Mouse (Mus musculus) effector memory CD4-positive, alpha-beta T cell, adult 7 months (primary cell): ENCODE data around the gene Olfr483. TPM values are rescaled to one million over a fixed set of nuclear protein-coding genes. Genes with fewer than 3 reads are reported as not detected.

Experiments used
- polyA plus RNA-seq: library from polyadenylated mRNA; unstranded; fragments of 100-300 nt; shearing (Covaris generic); gene quantifications from one replicate; pipeline ENCODE4 v1.2.1, GENCODE M21; 2017

Gene Olfr483
- polyA plus RNA-seq, result not detected

DNA sequence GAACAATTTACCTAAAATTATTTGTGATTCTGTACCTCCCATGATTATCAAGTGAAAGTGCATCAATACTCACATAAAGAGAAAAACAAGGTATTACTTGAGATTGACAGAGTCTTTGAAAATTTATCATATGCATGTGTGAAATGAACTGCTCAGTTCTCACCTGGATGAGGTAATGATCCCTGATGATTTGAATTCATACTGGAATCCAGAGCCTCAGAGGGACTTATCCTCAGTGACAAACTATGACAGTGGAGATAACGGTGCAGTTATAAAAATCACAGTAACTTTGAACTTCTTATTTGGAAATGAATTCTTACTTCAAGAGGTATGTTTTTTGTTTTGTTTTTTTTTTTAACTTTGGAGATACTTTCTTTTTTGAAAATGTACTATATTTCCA, at the start of gene Olfr483:
Olfr483 (plus strand) TSS at position 301 of the 400 bp plus-strand sequence.

DNA sequence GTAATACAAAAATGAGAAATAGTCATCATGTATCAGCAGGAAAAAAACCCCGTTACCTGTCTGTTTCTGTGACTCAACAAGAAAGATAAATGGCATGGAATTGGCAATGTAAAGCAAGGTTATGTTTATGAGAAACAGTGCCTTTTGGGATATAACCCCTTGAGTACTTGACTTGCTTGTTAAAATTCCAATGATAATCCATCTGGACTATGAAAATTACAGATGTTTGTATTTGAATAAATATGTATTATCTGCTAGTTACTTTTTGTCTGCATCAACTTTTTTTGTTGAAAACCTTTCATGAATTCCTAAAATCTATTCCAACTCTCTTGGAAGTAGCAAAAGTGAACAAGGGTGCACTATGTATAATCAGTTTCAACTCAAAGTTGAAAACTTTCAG, 33.4 kb upstream of the Olfr483 start, which contains the start of gene Olfr480:
Olfr480 (minus strand) TSS at position 101 of the 400 bp plus-strand sequence.

DNA sequence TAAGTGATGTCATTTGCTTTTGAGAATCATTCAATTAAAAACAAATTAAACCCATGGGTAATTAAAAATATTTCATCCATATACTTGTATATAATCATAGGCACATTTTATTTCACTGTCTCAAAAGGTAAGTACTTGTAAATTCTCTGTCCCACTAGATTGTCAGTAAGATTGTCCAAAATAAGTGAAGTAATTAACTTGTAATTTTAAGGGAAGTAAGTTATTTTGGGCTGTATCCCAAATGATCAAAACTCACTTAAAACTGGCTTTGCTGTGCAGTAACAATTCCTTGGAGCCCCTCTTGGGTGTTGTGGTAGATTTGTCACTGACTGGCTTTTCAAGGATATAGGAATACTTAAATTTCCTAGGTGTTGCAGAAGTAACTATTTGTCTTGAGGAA, 21.1 kb upstream of the Olfr483 start, which contains the start of gene Olfr481:
Olfr481 (plus strand) TSS at position 301 of the 400 bp plus-strand sequence.

DNA sequence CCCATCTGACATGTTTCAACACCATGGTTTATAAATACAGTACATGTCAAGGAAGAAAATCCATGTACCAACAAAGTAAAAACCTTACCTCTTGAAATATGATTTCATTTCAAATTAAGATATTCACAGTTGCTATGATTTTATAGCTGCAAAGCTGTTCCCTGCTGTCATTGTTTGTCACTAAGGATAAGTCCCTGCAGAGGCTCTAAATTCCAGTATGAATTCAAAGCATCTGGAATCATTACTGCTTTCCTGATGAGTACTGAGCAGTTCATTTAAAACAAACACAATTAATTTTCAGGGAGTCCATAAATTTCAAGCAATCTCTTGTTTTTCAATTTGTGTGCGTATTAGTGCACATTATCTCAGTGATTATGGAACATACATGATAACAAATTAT, 3.2 kb upstream of the Olfr483 start, which contains the start of gene Olfr482:
Olfr482 (minus strand) TSS at position 101 of the 400 bp plus-strand sequence.

DNA sequence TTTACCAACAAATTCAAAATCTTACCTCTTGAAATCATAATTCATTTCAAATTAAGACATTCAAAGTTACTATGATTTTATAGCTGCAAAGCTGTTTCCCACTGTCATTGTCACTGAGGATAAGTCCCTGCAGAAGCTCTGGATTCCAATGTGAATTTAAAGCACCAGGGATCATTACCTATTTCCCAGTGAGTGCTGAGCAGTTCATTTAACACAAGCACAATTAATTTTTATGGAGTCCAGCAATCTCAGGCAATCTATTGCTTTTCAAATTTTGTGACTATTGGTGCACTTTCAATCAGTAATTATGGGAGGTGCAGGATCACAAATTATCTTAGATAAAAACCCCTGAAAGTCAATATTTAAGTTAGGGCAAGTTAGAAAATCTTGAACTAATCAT, 26.7 kb downstream of the Olfr483 start, which contains the start of gene Olfr484:
Olfr484 (minus strand) TSS at position 101 of the 400 bp plus-strand sequence.

Other genes with a start within 250 kb of the Olfr483 start
- 0.40 TPM for gene Olfr472, start 202.9 kb upstream of the Olfr483 start, polyA plus RNA-seq
- gene Olfr473, start 170.4 kb upstream of the Olfr483 start, polyA plus RNA-seq, result not detected
- not detected for gene Olfr474, start 146.2 kb upstream of the Olfr483 start, polyA plus RNA-seq
- gene Olfr476, start 136.0 kb upstream of the Olfr483 start, polyA plus RNA-seq, result not detected
- not detected for gene Olfr477, start 114.2 kb upstream of the Olfr483 start, polyA plus RNA-seq
- gene Olfr478, start 66.9 kb upstream of the Olfr483 start, polyA plus RNA-seq, result not detected
- gene Olfr479, start 50.2 kb upstream of the Olfr483 start, polyA plus RNA-seq, result not detected
- gene Olfr480, start 33.5 kb upstream of the Olfr483 start, polyA plus RNA-seq, result not detected
- 0.07 TPM for gene Olfr481, start 21.0 kb upstream of the Olfr483 start, polyA plus RNA-seq
- gene Olfr482, start 3.3 kb upstream of the Olfr483 start, polyA plus RNA-seq, result 0.33 TPM
- not detected for gene Olfr484, start 26.6 kb downstream of the Olfr483 start, polyA plus RNA-seq
- gene Olfr485, start 59.0 kb downstream of the Olfr483 start, polyA plus RNA-seq, result 0.40 TPM
- not detected for gene Olfr486, start 71.9 kb downstream of the Olfr483 start, polyA plus RNA-seq
- gene Olfr487, start 113.8 kb downstream of the Olfr483 start, polyA plus RNA-seq, result not detected
- gene Olfr488, start 157.5 kb downstream of the Olfr483 start, polyA plus RNA-seq, result not detected
- gene Olfr490, start 188.1 kb downstream of the Olfr483 start, polyA plus RNA-seq, result 0.40 TPM
- gene Olfr491, start 212.6 kb downstream of the Olfr483 start, polyA plus RNA-seq, result not detected
- not detected for gene Olfr492, start 222.8 kb downstream of the Olfr483 start, polyA plus RNA-seq
- not detected for gene Olfr493, start 246.1 kb downstream of the Olfr483 start, polyA plus RNA-seq